Mouse (Mus musculus) midbrain, embryonic 15.5 days (tissue): ENCODE results near the gene Foxl2. TPM values are rescaled to one million over a fixed set of nuclear protein-coding genes. Genes with fewer than 3 reads are reported as not detected.

Experiments
- ATAC-seq: fragments of 200-750 bp; cut with Nextera tagmentation; replicated peaks from 2 replicates; pipeline ENCODE4 v1.8.0; 2017; ENCODE audit warnings: moderate TSS enrichment
- H3K27ac ChIP-seq: fragments of 300-500 bp; sonication (generic); 2 replicates; pipeline ENCODE4 v1.5.1; 2015; ENCODE audit warnings: mild to moderate bottlenecking, inconsistent platforms
- H3K27me3 ChIP-seq: fragments of 300-500 bp; sonication (generic); replicated peaks from 2 replicates; pipeline ENCODE4 v1.6.1; 2015; ENCODE audit warnings: inconsistent platforms
- H3K36me3 ChIP-seq: fragments of 300-500 bp; sonication (generic); replicated peaks from 2 replicates; pipeline ENCODE4 v1.6.1; 2015; ENCODE audit warnings: inconsistent platforms
- H3K4me1 ChIP-seq: fragments of 300-500 bp; sonication (generic); 2 replicates; pipeline ENCODE4 v1.6.1; 2015; ENCODE audit warnings: inconsistent platforms
- H3K4me2 ChIP-seq: fragments of 300-500 bp; sonication (generic); 2 replicates; pipeline ENCODE4 v1.6.1; 2015; ENCODE audit warnings: inconsistent platforms, mild to moderate bottlenecking, moderate library complexity
- H3K4me3 ChIP-seq: fragments of 300-500 bp; sonication (generic); 2 replicates; pipeline ENCODE4 v1.5.1; 2015; ENCODE audit warnings: mild to moderate bottlenecking, inconsistent platforms
- H3K9ac ChIP-seq: fragments of 300-500 bp; sonication (generic); 2 replicates; pipeline ENCODE4 v1.6.1; 2015; ENCODE audit warnings: mild to moderate bottlenecking, inconsistent platforms
- H3K9me3 ChIP-seq: fragments of 300-500 bp; sonication (generic); 2 replicates; pipeline ENCODE4 v1.6.1; 2016; ENCODE audit warnings: inconsistent platforms
- WGBS: fragments of 180-500 bp; shearing (Covaris S2); methylation state at CpG from one replicate; pipeline ENCODE4 v1.1.7; 2015; ENCODE audit warnings: mixed read lengths; 5-methylcytosine and 5-hydroxymethylcytosine counted together
- polyA plus RNA-seq: library from polyadenylated mRNA; unstranded; fragments of >200 nt; fragmentation: Nextera tagmentation; extraction: Ambion mirVana; gene quantifications from 2 replicates; pipeline ENCODE4 v1.2.1, GENCODE M21; 2015

Foxl2 gene
- polyA plus RNA-seq, 1 experiment from 2014 or later = 0.61 TPM

DNA sequence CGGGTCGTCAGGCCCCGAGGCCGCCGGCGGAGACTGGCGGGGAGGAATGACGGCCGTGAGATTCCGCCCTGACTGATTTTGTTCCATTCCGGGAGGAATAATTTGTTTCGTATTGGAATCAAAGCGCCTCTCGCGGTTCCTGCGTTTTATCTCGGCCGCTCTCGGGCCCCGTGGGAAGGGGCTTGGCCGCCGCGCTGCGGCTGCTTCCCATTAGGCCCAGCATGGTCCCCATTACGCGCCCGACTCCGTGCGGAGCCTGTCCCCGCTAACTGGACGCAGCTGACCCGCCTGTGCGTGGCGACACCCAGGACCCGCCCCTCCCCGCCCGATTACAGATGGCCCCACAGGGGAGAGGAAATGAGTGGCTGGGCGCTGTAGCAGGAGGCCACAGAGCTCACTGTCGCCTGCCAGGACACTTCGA, 18.0 kb downstream of the Foxl2 start:
- no peak for ATAC-seq
- H3K36me3 ChIP-seq = no peaks in the 10 kb centered on the region
- no peak overlapping the region for H3K9ac ChIP-seq
- H3K4me1 ChIP-seq = peaks cover 6% of the 10 kb centered on the region
- no peaks in the 10 kb centered on the region for H3K9me3 ChIP-seq
- under 1% methylated on average over 40 of the region's 40 CpGs for WGBS
- peak overlapping the region; percentile 28 for H3K4me3 ChIP-seq
- peaks cover 83% of the 10 kb centered on the region for H3K27me3 ChIP-seq
- no peak overlapping the region for H3K27ac ChIP-seq
- H3K4me2 ChIP-seq = peak overlapping the region; percentile 47

GRCm38 (mm10) chr9:98973561-98973960, 18.5 kb downstream of the Foxl2 start:
- Histone ChIP-seq H3K36me3 (no peaks in the 10 kb centered on the region), H3K9ac (no peak overlapping the region), H3K27ac (no peak overlapping the region), H3K9me3 (no peaks in the 10 kb centered on the region), H3K4me1 (peaks cover 6% of the 10 kb centered on the region), H3K4me3 (0 out of 2 replicates have a peak overlapping the region, but pooled peaks have one; percentile 28), H3K27me3 (peaks cover 82% of the 10 kb centered on the region), H3K4me2 (peak overlapping the region; percentile 47)
- ATAC-seq = no peak
- 3% methylated on average over 7 of the region's 7 CpGs for WGBS

DNA sequence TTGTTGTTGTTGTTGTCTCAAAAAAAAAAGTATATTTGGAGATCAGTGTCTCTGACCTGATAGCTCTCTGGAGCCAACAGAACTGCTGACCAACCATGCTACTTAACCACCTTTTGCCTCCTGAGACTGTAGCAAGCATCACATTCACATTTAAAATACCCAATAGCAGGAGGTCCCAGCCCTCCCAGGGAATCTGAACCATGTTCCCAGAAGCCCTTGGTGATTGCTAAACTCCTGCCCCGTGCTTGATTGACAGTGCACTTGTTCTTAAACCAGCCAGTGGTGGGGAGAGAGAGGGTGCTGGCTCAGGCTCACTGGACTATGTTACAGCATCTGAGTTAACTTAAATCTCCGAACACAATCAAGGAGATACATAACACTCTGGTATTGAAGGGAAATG, 19.8 kb downstream of the Foxl2 start:
- no peak overlapping the region for H3K4me3 ChIP-seq
- no peaks in the 10 kb centered on the region for H3K36me3 ChIP-seq
- ATAC-seq = no peak
- WGBS = 30% methylated on average over 2 of the region's 2 CpGs
- H3K4me1 ChIP-seq = peaks cover 8% of the 10 kb centered on the region
- peaks cover 69% of the 10 kb centered on the region for H3K27me3 ChIP-seq
- H3K27ac ChIP-seq = no peak overlapping the region
- no peaks in the 10 kb centered on the region for H3K9me3 ChIP-seq
- no peak overlapping the region for H3K4me2 ChIP-seq
- no peak overlapping the region for H3K9ac ChIP-seq

GRCm38 (mm10) chr9:98976081-98976480, 21.0 kb downstream of the Foxl2 start:
- no peaks in the 10 kb centered on the region for H3K9me3 ChIP-seq
- H3K27ac ChIP-seq = no peak overlapping the region
- H3K4me3 ChIP-seq = no peak overlapping the region
- no peaks in the 10 kb centered on the region for H3K36me3 ChIP-seq
- 92% methylated on average over 1 of the region's 1 CpGs for WGBS
- H3K9ac ChIP-seq = no peak overlapping the region
- peaks cover 10% of the 10 kb centered on the region for H3K4me1 ChIP-seq
- ATAC-seq = no peak
- H3K4me2 ChIP-seq = no peak overlapping the region
- H3K27me3 ChIP-seq = peaks cover 60% of the 10 kb centered on the region

DNA sequence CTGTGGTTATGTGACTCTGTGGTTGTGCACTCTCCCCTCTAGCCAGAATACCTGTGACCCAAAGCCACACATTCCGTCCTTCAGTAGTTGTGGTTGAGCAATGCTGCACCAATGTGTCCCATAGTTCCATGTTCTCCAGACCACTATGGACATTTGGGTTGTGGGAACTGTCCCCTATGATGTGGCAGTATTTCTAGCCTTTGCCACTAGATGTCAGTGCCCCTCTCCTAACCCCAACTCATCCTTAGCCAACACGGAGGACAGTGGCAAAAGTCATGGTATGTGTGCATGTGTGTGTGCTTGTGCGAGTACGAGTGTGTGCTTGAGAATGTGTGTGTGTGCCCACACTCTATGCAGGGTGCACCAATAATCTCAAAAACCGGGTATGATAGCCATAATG, 21.4 kb downstream of the Foxl2 start:
- Histone ChIP-seq H3K4me3 (no peak overlapping the region), H3K4me1 (peaks cover 10% of the 10 kb centered on the region), H3K36me3 (no peaks in the 10 kb centered on the region), H3K9me3 (no peaks in the 10 kb centered on the region), H3K27me3 (peaks cover 57% of the 10 kb centered on the region), H3K27ac (no peak overlapping the region), H3K4me2 (no peak overlapping the region), H3K9ac (no peak overlapping the region)
- 45% methylated on average over 5 of the region's 5 CpGs for WGBS
- ATAC-seq = no peak

DNA sequence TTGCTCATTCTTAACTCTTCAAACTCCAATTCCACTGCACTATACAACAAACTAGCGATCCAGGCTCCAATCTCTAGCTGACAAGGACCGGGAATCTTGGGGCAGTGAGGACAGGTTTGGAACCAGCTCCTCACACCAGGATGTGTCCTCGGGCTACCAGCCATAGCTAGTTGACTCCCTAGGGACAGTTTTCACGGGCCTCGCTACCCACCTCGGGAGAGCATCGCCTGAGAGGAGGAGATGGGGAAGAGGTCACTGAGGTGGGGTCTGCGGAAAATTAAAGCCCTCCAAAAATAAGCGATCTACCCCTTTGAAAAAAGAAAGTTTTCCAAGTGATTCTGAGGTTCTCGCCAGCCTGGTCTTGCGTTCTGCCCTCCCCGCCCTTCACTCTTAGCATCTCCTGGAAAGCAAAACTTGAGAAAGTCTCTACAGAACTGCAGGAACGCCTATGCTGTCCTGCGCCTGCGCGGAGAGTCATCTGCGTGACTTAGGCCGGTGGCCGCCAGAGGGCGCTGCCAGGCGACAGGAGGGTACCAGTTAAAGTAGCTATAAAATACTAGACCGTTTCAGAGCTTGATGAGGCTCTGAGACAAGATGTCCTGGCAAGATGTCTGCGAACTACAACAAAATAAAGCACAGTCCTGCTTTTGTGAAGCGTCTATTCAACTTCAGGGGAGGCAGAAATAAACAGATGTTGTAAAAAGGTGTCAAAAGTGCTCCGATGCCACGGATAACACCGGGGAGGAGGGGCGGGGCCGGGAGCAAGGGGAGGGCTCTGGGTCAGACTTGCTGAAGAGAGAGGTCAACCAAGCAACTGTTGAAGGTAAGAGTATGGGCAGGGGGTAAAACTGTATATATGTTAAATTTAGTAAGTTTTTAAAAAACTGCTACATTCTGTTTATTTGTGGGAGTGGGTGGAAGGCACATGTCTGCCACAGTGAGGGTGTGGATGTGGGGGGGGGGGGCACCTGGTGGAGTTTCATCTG, 24.6 kb downstream of the Foxl2 start:
- Histone ChIP-seq H3K9me3 (no peaks in the 10 kb centered on the region), H3K4me2 (peak overlapping the region; percentile 45), H3K27me3 (peaks cover 42% of the 10 kb centered on the region), H3K27ac (no peak overlapping the region), H3K4me1 (peaks cover 4% of the 10 kb centered on the region; the same call in 1 of the 2 replicates), H3K4me3 (peak overlapping the region; percentile 23), H3K36me3 (no peaks in the 10 kb centered on the region), H3K9ac (no peak overlapping the region)
- 6% methylated on average over 29 of the region's 29 CpGs for WGBS
- ATAC-seq = peak; percentile 76

GRCm38 (mm10) chr9:98985800-98986475, 30.9 kb downstream of the Foxl2 start, which contains the start of gene Faim:
Gene Faim (plus strand): TSS chr9:98986373.
- WGBS = 2% methylated on average over 42 of the region's 45 CpGs
- peak; percentile 98 for ATAC-seq
- Histone ChIP-seq H3K27ac (peak within 1 kb of the TSS; percentile 79), H3K4me2 (peak within 1 kb of the TSS; percentile 60), H3K9me3 (no peaks in the 10 kb centered on the region), H3K36me3 (no peaks in the 10 kb centered on the region), H3K27me3 (peaks cover 14% of the 10 kb centered on the region), H3K4me3 (peak within 1 kb of the TSS; percentile 93), H3K9ac (peak within 1 kb of the TSS; percentile 82), H3K4me1 (peaks cover 14% of the 10 kb centered on the region)

- H3K36me3 ChIP-seq = no peaks in the 10 kb centered on the region
- H3K9ac ChIP-seq = peak overlapping the region; percentile 82
- peak overlapping the region; percentile 93 for H3K4me3 ChIP-seq
- H3K4me2 ChIP-seq = peak overlapping the region; percentile 60
- peak overlapping the region; percentile 79 for H3K27ac ChIP-seq
- no peaks in the 10 kb centered on the region for H3K9me3 ChIP-seq
- peak; percentile 79 for ATAC-seq
- H3K27me3 ChIP-seq = peaks cover 14% of the 10 kb centered on the region
- H3K4me1 ChIP-seq = peaks cover 14% of the 10 kb centered on the region
- WGBS = under 1% methylated on average over 50 of the region's 50 CpGs
Measured at GRCm38 (mm10) chr9:98986476-98987096, 31.5 kb downstream of the Foxl2 start.

DNA sequence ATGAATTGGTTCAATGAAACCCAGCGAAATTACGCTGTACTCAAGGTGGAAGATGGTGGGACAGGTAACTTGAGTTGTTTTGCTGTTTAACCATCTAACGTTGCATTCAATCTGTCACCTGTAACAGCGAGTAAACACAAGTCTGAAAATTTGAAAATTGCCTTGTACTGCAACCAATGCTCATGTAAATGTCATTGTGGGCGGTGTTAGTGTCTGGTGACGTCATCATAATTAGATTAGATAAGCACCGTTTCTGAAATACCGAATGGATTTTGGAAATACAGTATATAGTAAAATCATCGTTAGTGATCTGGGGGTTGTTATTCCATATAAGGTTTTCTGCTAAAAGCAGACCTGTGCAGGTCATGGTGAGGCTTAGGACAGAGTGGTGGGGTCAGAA, 32.0 kb downstream of the Foxl2 start:
- peak overlapping the region; percentile 79 for H3K27ac ChIP-seq
- WGBS = 44% methylated on average over 9 of the region's 9 CpGs

GRCm38 (mm10) chr9:98994103-98994502, 39.0 kb downstream of the Foxl2 start:
- no peaks in the 10 kb centered on the region for H3K27me3 ChIP-seq
- no peak overlapping the region for H3K9ac ChIP-seq
- H3K4me1 ChIP-seq = no peaks in the 10 kb centered on the region
- peaks cover 12% of the 10 kb centered on the region for H3K36me3 ChIP-seq
- no peak overlapping the region for H3K4me3 ChIP-seq
- ATAC-seq = no peak
- no peaks in the 10 kb centered on the region for H3K9me3 ChIP-seq
- H3K4me2 ChIP-seq = no peak overlapping the region
- 82% methylated on average over 4 of the region's 4 CpGs for WGBS
- H3K27ac ChIP-seq = no peak overlapping the region

More for the DNA sequence above, 32.0 kb downstream of the Foxl2 start:
- Histone ChIP-seq H3K36me3 (no peaks in the 10 kb centered on the region), H3K27me3 (peaks cover 12% of the 10 kb centered on the region), H3K4me2 (peak overlapping the region; percentile 60), H3K4me3 (peak overlapping the region; percentile 93), H3K4me1 (peaks cover 14% of the 10 kb centered on the region), H3K9ac (peak overlapping the region; percentile 82), H3K9me3 (no peaks in the 10 kb centered on the region)
- no peak for ATAC-seq

- Histone ChIP-seq H3K4me3 (no peak overlapping the region), H3K4me2 (no peak overlapping the region), H3K9ac (no peak overlapping the region), H3K27ac (no peak overlapping the region), H3K9me3 (no peaks in the 10 kb centered on the region), H3K36me3 (peaks cover 22% of the 10 kb centered on the region), H3K27me3 (no peaks in the 10 kb centered on the region), H3K4me1 (no peaks in the 10 kb centered on the region)
- ATAC-seq = no peak
- 82% methylated on average over 9 of the region's 9 CpGs for WGBS
Measured at GRCm38 (mm10) chr9:98999881-99000339, 44.8 kb downstream of the Foxl2 start.

DNA sequence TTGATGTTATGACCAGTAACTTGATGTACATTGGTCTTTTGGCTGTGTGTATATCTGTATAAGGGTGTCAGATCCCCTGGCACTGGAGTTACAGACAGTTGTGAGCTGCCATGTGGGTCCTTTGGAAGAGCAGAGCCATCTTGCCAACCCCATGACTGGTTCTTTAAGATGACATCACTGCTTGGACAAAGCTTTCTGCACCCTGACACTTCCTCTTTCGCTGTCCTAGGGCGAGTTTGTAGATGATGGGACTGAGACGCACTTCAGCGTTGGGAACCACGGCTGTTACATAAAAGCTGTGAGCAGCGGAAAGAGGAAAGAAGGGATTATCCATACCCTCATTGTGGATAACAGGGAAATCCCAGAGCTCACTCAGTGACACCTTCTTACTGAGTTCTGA, 46.2 kb downstream of the Foxl2 start:
- Histone ChIP-seq H3K4me3 (no peak overlapping the region), H3K27me3 (no peaks in the 10 kb centered on the region), H3K9ac (no peak overlapping the region), H3K4me2 (no peak overlapping the region), H3K27ac (no peak overlapping the region), H3K9me3 (no peaks in the 10 kb centered on the region), H3K36me3 (peaks cover 24% of the 10 kb centered on the region), H3K4me1 (no peaks in the 10 kb centered on the region)
- WGBS = 84% methylated on average over 6 of the region's 6 CpGs
- ATAC-seq = no peak
